Mouse (Mus musculus): Measurements from ENCODE around the gene Bbs1. TPM values are rescaled to one million over a fixed set of nuclear protein-coding genes. Genes with fewer than 3 reads are reported as not detected.
"Not testable (repeated sequence)": the region's sequence is repeated elsewhere in the genome, so short reads cannot be mapped to it uniquely, and the experiment has no call there.

Bbs1 gene
- polyA plus RNA-seq, 1 experiment from 2014 or later: 12.1 TPM

DNA sequence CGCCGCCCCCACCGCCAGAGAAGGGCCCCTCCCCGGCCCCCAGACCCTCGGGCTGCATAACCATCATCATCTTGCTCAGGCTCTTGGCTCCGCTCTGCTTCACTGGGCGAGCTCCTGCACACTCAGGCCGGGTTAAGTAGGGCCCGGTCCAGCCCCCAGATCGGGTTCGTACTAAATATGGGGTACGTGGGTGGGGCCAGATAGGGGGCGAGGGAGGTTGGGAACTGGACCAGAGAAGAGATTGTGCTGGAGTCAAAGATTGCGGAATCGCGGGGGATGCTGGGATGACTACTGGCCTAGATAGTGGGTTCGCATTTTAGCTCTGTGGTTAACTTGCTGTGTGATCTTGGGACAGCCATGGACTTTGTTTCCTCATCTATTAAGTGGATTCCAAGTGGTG, 28.6 kb downstream of the Bbs1 start, which contains the start of gene Actn3:
TSS of gene Actn3 (minus strand) at position 125 of the 400 bp plus-strand sequence.
- Histone ChIP-seq H3K9ac (peak within 1 kb of the TSS; percentile 74), H3K9me3 (no peaks in the 10 kb centered on the region), H3K4me1 (peaks cover 16% of the 10 kb centered on the region), H3K27me3 (replicated peaks) (no peaks in the 10 kb centered on the region), H3K36me3 (replicated peaks) (no peaks in the 10 kb centered on the region), H3K4me2 (peak within 1 kb of the TSS; percentile 70), H3K4me3 (peak within 1 kb of the TSS; percentile 86), H3K27ac (peak within 1 kb of the TSS; percentile 76)
- 2% methylated on average over 16 of the region's 17 CpGs for WGBS
- ATAC-seq (replicated peaks): peak; percentile 35; the same call in 1 of the 2 replicates

DNA sequence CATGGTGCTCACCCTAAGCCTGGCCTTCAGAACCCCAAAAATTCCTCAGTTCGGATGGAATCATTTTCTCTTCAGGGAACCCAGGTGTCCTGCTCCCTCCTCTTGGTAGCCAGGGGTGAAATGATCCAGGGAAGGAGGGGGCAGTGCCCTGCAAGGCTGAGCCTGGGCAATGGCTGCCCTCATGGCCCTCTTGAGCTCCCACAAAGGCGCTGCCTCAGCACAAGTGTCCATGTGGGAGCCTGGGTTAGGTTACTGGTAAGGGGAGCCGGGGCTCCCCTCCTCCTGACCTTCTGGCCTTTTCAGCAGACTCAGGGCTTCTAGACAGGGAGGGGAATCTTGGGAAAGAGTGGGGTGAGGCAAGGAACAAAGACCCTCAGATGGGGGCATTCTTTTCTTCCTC, 29.7 kb downstream of the Bbs1 start:
- ATAC-seq (replicated peaks): no peak
- 73% methylated on average over 3 of the region's 3 CpGs for WGBS
- Histone ChIP-seq H3K36me3 (replicated peaks) (no peaks in the 10 kb centered on the region), H3K4me3 (no peak overlapping the region), H3K27me3 (replicated peaks) (no peaks in the 10 kb centered on the region), H3K4me1 (peaks cover 16% of the 10 kb centered on the region), H3K9ac (no peak overlapping the region), H3K4me2 (no peak overlapping the region), H3K9me3 (no peaks in the 10 kb centered on the region), H3K27ac (no peak overlapping the region)

DNA sequence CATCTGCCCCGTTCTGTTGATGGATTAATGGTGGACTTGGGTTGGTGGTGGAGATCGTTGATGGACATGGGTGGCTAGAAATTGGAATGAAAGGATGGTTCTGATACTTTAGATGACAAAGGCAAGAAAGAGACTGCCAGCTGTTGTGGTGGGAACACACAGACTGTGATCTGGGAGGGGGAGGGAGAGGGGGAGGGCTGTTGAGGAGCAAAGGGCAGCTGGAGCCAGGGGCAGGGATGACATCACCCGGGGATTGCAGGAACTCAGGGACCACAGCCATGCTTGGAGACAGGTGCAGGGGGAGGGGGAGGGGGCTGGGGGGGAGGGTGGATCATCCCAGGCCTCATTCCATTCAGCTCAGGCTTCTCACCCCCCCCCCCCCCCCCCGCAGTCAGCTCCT, 30.2 kb downstream of the Bbs1 start:
- H3K36me3 ChIP-seq (replicated peaks): no peaks in the 10 kb centered on the region
- peaks cover 16% of the 10 kb centered on the region for H3K4me1 ChIP-seq
- no peaks in the 10 kb centered on the region for H3K9me3 ChIP-seq
- H3K27me3 ChIP-seq (replicated peaks): no peaks in the 10 kb centered on the region
- H3K9ac ChIP-seq: no peak overlapping the region
- WGBS: 64% methylated on average over 3 of the region's 4 CpGs
- ATAC-seq (replicated peaks): no peak
- no peak overlapping the region for H3K4me3 ChIP-seq
- H3K4me2 ChIP-seq: no peak overlapping the region
- H3K27ac ChIP-seq: no peak overlapping the region

DNA sequence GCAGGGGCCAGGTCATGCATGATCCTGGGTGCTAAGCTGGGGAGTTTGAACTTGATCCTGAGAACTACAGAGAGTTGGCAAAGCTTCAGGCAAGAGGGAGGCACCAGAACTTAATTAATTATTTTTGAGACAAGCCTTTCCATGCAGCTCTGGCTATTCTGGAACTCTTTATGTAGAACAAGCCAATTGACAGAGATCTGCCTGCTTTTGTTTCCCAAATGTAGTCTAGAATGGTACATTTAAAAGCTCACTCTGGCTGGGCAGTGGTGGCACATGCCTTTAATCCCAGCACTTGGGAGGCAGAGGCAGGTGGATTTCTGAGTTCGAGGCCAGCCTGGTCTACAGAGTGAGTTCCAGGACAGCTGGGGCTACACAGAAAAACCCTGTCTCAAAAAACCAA, 31.8 kb downstream of the Bbs1 start:
- H3K27ac ChIP-seq; H3K9ac ChIP-seq; H3K27me3 ChIP-seq (replicated peaks); H3K9me3 ChIP-seq; H3K4me2 ChIP-seq; H3K36me3 ChIP-seq (replicated peaks); ATAC-seq (replicated peaks); H3K4me3 ChIP-seq: not testable (repeated sequence)
- peaks cover 14% of the 10 kb centered on the region for H3K4me1 ChIP-seq
- WGBS: 83% methylated on average over 1 of the region's 1 CpGs

DNA sequence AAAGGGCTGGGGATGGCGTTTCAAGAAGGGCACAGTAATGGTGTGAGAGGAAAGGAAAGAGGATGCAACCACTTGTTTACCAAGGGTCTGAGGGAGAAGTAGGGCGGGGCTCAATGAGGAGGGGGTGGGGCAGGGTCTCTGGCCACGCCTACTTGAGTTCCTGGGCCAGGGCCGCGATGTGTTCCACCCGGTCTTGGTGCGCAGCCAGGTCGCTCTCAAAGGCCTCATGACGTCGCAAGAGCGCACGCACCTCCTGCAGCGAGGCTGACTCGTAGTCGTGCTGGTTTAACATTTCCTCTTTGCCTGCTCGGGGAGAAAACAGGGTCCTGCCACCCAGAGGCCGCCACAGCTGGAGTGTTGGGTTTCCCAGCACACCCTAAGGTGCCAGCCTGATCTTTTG, 41.3 kb downstream of the Bbs1 start:
- 6% methylated on average over 17 of the region's 17 CpGs for WGBS
- Histone ChIP-seq H3K4me2 (peak overlapping the region; percentile 20; the same call in 1 of the 2 replicates), H3K27ac (no peak overlapping the region)

DNA sequence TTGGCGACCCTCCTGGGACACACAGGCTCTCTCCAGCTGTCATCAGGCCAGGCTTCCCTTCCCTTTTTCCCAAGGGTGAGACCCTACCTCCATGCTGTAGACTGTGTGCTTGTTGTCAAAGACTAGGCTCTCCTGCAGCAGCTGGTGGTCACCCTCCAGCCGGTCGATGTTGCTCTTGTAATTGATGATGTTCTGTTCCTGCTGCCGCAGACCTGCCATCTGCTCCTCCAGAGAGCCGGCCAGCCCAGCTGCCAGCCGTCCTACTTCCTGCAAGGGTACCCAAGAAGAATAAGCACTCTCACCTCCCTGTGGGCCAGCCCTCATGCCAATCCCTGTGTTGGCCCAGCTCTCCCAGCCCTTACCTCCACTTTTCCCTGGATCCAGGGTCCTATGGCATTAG, 43.4 kb downstream of the Bbs1 start:
- no peak for ATAC-seq (replicated peaks)
- no peak overlapping the region for H3K4me2 ChIP-seq
- WGBS: 73% methylated on average over 6 of the region's 6 CpGs

More for the DNA sequence above, 41.3 kb downstream of the Bbs1 start:
- Histone ChIP-seq H3K9ac (no peak overlapping the region), H3K4me3 (no peak overlapping the region), H3K36me3 (replicated peaks) (0 out of 2 replicates have a peak, but pooled peaks cover 6% of the 10 kb centered on the region), H3K4me1 (no peaks in the 10 kb centered on the region), H3K9me3 (no peaks in the 10 kb centered on the region), H3K27me3 (replicated peaks) (0 out of 2 replicates have a peak, but pooled peaks cover 3% of the 10 kb centered on the region)
- no peak for ATAC-seq (replicated peaks)

DNA sequence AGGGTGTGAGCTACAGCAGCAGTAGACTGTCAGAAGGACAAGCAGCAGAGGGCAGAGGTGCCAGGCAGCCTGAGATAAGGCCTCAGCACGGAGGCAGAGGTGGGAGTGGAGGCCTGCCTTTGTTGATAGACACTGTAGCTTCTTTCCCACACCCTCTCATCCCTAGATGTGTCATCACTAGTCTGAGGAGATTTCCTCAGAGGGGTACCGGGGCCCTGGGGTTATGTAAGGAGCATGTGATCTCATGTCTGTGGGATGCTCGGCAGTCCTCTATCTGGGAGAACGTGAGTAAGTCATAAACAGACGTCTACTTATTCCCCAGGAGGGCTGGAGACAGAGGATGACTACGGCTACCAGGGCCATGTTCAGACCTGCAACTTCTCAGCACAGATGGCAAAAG, 47.3 kb downstream of the Bbs1 start:
- ATAC-seq (replicated peaks): no peak
- H3K4me2 ChIP-seq: no peak overlapping the region
- H3K9me3 ChIP-seq: no peaks in the 10 kb centered on the region
- H3K4me1 ChIP-seq: peaks cover 16% of the 10 kb centered on the region
- no peaks in the 10 kb centered on the region for H3K27me3 ChIP-seq (replicated peaks)
- no peak overlapping the region for H3K9ac ChIP-seq
- H3K4me3 ChIP-seq: no peak overlapping the region
- 0 out of 2 replicates have a peak, but pooled peaks cover 7% of the 10 kb centered on the region for H3K36me3 ChIP-seq (replicated peaks)
- 79% methylated on average over 6 of the region's 6 CpGs for WGBS
- H3K27ac ChIP-seq: no peak overlapping the region

More for the DNA sequence above, 43.4 kb downstream of the Bbs1 start:
- H3K36me3 ChIP-seq (replicated peaks): 0 out of 2 replicates have a peak, but pooled peaks cover 7% of the 10 kb centered on the region
- H3K9me3 ChIP-seq: no peaks in the 10 kb centered on the region
- H3K4me1 ChIP-seq: no peaks in the 10 kb centered on the region
- 0 out of 2 replicates have a peak, but pooled peaks cover 3% of the 10 kb centered on the region for H3K27me3 ChIP-seq (replicated peaks)
- H3K9ac ChIP-seq: no peak overlapping the region
- no peak overlapping the region for H3K4me3 ChIP-seq
- no peak overlapping the region for H3K27ac ChIP-seq

DNA sequence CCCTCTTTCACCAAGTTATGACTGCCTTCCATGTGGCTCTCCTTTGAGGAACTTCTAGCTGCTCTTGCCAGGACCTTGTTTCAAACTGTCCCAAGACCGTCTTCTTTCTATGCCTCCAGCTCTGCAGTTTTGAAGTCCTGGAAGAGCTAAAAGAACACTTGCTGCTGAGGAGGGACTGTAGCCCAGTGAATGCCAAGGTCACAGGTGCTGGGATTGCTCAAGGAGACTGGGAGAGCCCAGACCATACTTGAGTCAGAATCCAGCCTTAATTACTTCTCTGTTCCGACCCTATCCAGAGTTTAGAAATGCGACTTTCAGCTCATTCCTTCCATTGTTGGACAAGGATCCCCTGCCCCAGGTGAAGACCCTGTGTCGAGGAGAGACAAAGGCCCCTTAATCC, 50.5 kb downstream of the Bbs1 start:
- Histone ChIP-seq H3K36me3 (replicated peaks) (0 out of 2 replicates have a peak, but pooled peaks cover 7% of the 10 kb centered on the region), H3K27me3 (replicated peaks) (no peaks in the 10 kb centered on the region), H3K4me1 (peaks cover 16% of the 10 kb centered on the region), H3K27ac (no peak overlapping the region), H3K4me3 (peak overlapping the region; percentile 61), H3K9me3 (no peaks in the 10 kb centered on the region), H3K4me2 (peak overlapping the region; percentile 95), H3K9ac (peak overlapping the region; percentile 77; the same call in 1 of the 2 replicates)
- no peak for ATAC-seq (replicated peaks)
- 53% methylated on average over 4 of the region's 4 CpGs for WGBS

DNA sequence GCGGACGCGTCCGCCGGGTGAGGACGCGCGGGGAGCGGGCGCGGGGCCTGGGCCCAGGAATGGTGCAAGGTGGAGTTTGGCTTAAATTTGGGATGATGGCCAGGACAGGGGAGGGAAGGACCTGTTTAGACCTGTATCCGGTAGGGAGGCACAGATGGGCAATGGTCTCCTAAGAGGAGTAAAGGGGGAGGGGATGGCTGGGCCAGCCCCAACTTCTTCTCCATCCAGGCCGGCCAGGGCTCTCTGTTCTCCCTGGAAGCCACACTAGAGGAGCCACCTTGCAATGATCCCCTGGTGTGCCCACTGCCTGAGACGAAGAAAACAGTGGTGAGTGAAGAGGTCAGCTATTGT, 51.0 kb downstream of the Bbs1 start:
- H3K27me3 ChIP-seq (replicated peaks): no peaks in the 10 kb centered on the region
- no peaks in the 10 kb centered on the region for H3K9me3 ChIP-seq
- 0 out of 2 replicates have a peak, but pooled peaks cover 4% of the 10 kb centered on the region for H3K36me3 ChIP-seq (replicated peaks)
- peak overlapping the region; percentile 61 for H3K27ac ChIP-seq
- peak overlapping the region; percentile 95 for H3K4me2 ChIP-seq
- H3K4me1 ChIP-seq: peaks cover 16% of the 10 kb centered on the region
- WGBS: under 1% methylated on average over 14 of the region's 14 CpGs
- H3K4me3 ChIP-seq: peak overlapping the region; percentile 61
- ATAC-seq (replicated peaks): peak; percentile 67; the same call in 1 of the 2 replicates
- H3K9ac ChIP-seq: peak overlapping the region; percentile 77

DNA sequence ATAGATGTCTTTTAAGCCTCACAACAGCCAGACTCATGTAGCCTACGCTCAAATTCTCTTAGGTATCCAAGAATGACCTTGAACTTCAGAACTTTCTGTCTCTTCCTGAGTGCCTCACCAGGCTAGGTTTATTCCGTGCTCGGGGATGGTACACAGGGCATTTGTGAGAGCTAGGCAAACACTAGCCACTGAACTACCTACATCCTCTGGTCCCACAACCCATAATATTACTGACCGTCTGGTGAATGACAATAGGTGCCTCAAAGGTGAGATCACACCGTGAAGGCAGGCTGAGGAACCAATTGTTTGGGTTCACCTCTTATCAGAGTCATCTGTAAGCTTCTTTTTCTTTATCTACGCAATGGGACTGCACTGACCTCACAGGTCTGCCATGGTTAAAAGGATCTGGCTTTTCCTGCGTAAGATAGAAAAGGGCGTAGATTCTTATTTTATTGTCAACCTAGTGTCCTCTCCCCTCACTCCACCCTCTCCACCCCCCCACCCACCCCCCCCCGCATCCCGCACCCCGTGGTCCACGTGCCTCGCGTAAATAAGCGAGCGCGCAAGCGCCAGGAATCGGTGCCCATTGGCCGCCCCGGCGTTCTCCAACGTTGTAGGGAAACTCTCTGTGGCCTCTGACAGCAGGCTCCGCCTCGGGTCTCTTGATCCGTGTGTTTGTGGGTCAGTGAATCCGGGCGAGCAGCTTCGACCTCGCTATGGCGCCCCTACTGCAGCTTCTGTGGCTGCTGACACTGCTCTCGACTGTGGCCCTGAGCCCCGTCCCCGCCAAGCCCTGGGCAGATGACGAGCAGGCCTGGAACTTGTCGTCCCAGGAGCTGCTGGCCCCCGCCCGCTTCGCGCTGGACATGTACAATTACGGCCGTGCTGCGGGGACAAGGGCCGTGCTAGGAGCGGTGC, 51.6 kb downstream of the Bbs1 start, which contains the start of gene Ctsf:
TSS of gene Ctsf (plus strand) at position 579 of the 918 bp plus-strand sequence.
- peak within 1 kb of the TSS; percentile 77 for H3K9ac ChIP-seq
- peaks cover 16% of the 10 kb centered on the region for H3K4me1 ChIP-seq
- H3K4me3 ChIP-seq: peak within 1 kb of the TSS; percentile 61
- peak; percentile 93 for ATAC-seq (replicated peaks)
- WGBS: 3% methylated on average over 45 of the region's 45 CpGs
- H3K9me3 ChIP-seq: no peaks in the 10 kb centered on the region
- no peaks in the 10 kb centered on the region for H3K27me3 ChIP-seq (replicated peaks)
- peak within 1 kb of the TSS; percentile 61 for H3K27ac ChIP-seq
- H3K36me3 ChIP-seq (replicated peaks): no peaks in the 10 kb centered on the region
- peak within 1 kb of the TSS; percentile 95 for H3K4me2 ChIP-seq

DNA sequence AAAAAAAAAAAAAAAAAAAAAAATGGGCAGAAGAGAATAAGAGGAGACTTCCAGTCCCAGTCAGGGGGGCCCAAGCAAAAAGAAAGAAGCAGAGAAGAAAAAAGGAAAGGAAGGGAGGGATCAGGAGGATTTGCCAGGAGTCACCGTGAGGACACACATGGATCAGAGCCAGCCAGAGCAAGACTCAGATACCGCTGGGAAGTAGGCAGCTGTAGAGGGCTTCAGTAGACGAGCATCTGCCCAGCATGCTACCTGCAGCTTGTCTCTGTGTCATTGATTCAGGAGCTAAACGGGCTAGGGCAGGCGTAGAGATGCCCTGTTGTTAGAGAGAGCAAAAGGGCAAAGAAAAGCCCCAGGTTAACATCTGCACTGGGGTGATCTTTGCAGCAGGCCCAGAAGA, 56.1 kb downstream of the Bbs1 start:
- H3K36me3 ChIP-seq (replicated peaks): no peaks in the 10 kb centered on the region
- no peak overlapping the region for H3K4me2 ChIP-seq
- WGBS: 32% methylated on average over 5 of the region's 5 CpGs
- no peaks in the 10 kb centered on the region for H3K27me3 ChIP-seq (replicated peaks)
- H3K27ac ChIP-seq: no peak overlapping the region
- no peaks in the 10 kb centered on the region for H3K9me3 ChIP-seq
- ATAC-seq (replicated peaks): no peak
- no peak overlapping the region for H3K4me3 ChIP-seq
- H3K4me1 ChIP-seq: peaks cover 5% of the 10 kb centered on the region
- no peak overlapping the region for H3K9ac ChIP-seq

DNA sequence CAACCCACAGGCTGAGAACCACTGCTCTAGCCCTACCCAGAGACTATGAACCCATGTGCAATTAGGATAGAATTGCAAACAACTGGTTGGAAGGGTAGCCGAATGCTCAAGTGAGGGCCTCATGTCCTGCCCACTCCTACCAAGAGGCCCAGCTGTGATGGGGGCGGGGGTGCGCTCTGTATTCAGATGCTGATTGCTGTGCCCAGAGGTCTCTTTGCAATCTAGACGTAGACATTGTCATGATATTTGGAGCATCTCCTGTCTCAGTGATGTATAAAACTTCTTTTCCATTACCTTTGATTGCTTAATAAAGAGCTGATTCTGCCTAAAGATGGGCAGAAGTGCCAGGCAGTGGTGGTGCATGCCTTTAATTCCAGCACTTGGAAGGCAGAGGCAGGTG, 56.6 kb downstream of the Bbs1 start:
- WGBS: 55% methylated on average over 4 of the region's 4 CpGs
- Histone ChIP-seq H3K27me3 (replicated peaks) (no peaks in the 10 kb centered on the region), H3K27ac (no peak overlapping the region), H3K4me1 (peaks cover 5% of the 10 kb centered on the region), H3K9me3 (no peaks in the 10 kb centered on the region), H3K36me3 (replicated peaks) (no peaks in the 10 kb centered on the region), H3K4me2 (no peak overlapping the region), H3K9ac (no peak overlapping the region), H3K4me3 (no peak overlapping the region)
- no peak for ATAC-seq (replicated peaks)

All from midbrain, embryonic 15.5 days (tissue).